Mouse (Mus musculus): Measurements from ENCODE around the gene Rab4a. TPM values are rescaled to one million over a fixed set of nuclear protein-coding genes. Genes with fewer than 3 reads are reported as not detected.
A peak's percentile ranks its signal among the peaks of the same experiment; 100 is the strongest.

The Rab4a gene
- not detected in 2 replicates for polyA plus RNA-seq (2012; ENCODE audit: insufficient read depth, insufficient read length, low replicate concordance, missing spikeins)

- Histone ChIP-seq H3K4me1 (ENCODE audit: control insufficient read depth, insufficient read depth, low read length) (peaks cover 27% of the 10 kb centered on the region), H3K4me3 (ENCODE audit: insufficient read depth, low read depth, low read length) (peak within 1 kb of the TSS; percentile 63), H3K27ac (ENCODE audit: insufficient read depth, low read depth, low read length) (peak within 1 kb of the TSS; percentile 63)
- WGBS, result under 1% methylated on average over 47 of the region's 48 CpGs
- no peak for TF ChIP-seq CTCF (IDR thresholded peaks at IDR 0.05; ENCODE audit: insufficient read depth, low read depth, low read length)
- peak; percentile 92 for TF ChIP-seq POLR2A (IDR thresholded peaks at IDR 0.05; ENCODE audit: insufficient read depth, low read depth, low read length)
Observed at GRCm38 (mm10) chr8:123805718-123806373, at the start of gene Rab4a. Gene Rab4a, plus strand, starts transcription at chr8:123805985.

- Histone ChIP-seq H3K27ac (ENCODE audit: insufficient read depth, low read depth, low read length) (no peak overlapping the region), H3K4me1 (ENCODE audit: control insufficient read depth, insufficient read depth, low read length) (peaks cover 47% of the 10 kb centered on the region), H3K4me3 (ENCODE audit: insufficient read depth, low read depth, low read length) (no peak overlapping the region)
- no peak for TF ChIP-seq CTCF (IDR thresholded peaks at IDR 0.05; ENCODE audit: insufficient read depth, low read depth, low read length)
- TF ChIP-seq POLR2A (IDR thresholded peaks at IDR 0.05; ENCODE audit: insufficient read depth, low read depth, low read length), result no peak
- 83% methylated on average over 8 of the region's 8 CpGs for WGBS
Observed at GRCm38 (mm10) chr8:123756901-123757300, 48.9 kb upstream of the Rab4a start.

GRCm38 (mm10) chr8:123758935-123759334 is 46.9 kb upstream of the Rab4a start:
- Histone ChIP-seq H3K4me1 (ENCODE audit: control insufficient read depth, insufficient read depth, low read length) (peaks cover 36% of the 10 kb centered on the region), H3K4me3 (ENCODE audit: insufficient read depth, low read depth, low read length) (no peak overlapping the region), H3K27ac (ENCODE audit: insufficient read depth, low read depth, low read length) (no peak overlapping the region)
- TF ChIP-seq POLR2A (IDR thresholded peaks at IDR 0.05; ENCODE audit: insufficient read depth, low read depth, low read length) (no peak), CTCF (IDR thresholded peaks at IDR 0.05; ENCODE audit: insufficient read depth, low read depth, low read length) (no peak)
- WGBS, result 69% methylated on average over 1 of the region's 1 CpGs

DNA sequence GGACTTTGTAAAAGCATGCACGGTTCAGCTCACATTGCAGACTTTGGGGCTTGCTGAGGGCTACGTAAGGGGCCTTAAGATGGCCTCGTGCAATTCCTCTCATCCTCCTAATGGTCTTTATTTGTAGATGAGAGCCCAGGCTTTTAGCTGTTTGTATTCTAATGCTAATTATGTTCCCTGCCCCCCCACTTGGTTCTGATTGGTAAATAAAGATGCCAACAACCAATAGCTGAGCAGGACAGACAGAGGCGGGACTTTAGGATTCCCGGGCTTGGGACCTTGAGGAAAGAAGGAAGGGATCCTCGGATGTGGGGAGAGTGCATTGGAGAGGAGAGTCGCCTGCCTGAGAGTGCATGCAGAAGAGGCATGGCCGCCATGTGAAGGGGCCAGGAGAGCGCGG is 45.9 kb upstream of the Rab4a start:
- TF ChIP-seq POLR2A (IDR thresholded peaks at IDR 0.05; ENCODE audit: insufficient read depth, low read depth, low read length) (no peak), CTCF (IDR thresholded peaks at IDR 0.05; ENCODE audit: insufficient read depth, low read depth, low read length) (no peak)
- Histone ChIP-seq H3K4me3 (ENCODE audit: insufficient read depth, low read depth, low read length) (no peak overlapping the region), H3K27ac (ENCODE audit: insufficient read depth, low read depth, low read length) (no peak overlapping the region), H3K4me1 (ENCODE audit: control insufficient read depth, insufficient read depth, low read length) (peaks cover 28% of the 10 kb centered on the region)
- WGBS, result 35% methylated on average over 10 of the region's 10 CpGs

GRCm38 (mm10) chr8:123760579-123760978 is 45.2 kb upstream of the Rab4a start:
- TF ChIP-seq POLR2A (IDR thresholded peaks at IDR 0.05; ENCODE audit: insufficient read depth, low read depth, low read length), result no peak
- TF ChIP-seq CTCF (IDR thresholded peaks at IDR 0.05; ENCODE audit: insufficient read depth, low read depth, low read length), result no peak
- Histone ChIP-seq H3K4me1 (ENCODE audit: control insufficient read depth, insufficient read depth, low read length) (peaks cover 25% of the 10 kb centered on the region), H3K4me3 (ENCODE audit: insufficient read depth, low read depth, low read length) (no peak overlapping the region), H3K27ac (ENCODE audit: insufficient read depth, low read depth, low read length) (no peak overlapping the region)
- 80% methylated on average over 5 of the region's 5 CpGs for WGBS

DNA sequence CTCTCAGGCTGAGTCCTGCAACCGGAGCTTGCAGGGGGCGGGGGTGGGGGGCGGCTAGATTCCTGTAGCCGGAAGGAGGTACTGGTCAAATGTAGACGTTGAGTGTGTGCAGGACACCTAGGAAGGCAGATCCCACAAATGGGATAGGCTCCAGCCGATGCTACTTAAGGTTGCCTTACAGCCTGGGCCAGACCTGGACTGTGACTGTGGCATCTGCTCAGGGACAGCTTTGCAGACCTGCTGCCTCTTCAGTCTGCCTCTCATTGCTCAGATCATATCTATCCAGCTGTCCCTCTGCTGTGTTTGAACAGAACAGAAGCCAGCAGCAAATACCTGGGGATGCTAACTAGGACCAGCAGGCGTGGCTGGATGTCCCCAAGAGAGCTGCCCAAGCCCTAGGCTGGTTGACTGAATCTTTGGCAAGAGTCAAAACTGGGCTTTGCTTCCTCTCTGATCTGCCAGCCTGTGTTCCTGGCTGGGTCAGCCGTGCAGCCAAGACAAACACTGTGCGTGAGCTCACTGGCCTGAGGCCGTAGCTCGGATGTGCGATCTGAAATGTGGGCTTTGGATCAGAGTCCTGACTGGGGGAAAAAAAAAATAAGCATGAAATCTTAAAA is 44.4 kb upstream of the Rab4a start:
- H3K27ac ChIP-seq (ENCODE audit: insufficient read depth, low read depth, low read length), result no peak overlapping the region
- TF ChIP-seq CTCF (IDR thresholded peaks at IDR 0.05; ENCODE audit: insufficient read depth, low read depth, low read length) (no peak), POLR2A (IDR thresholded peaks at IDR 0.05; ENCODE audit: insufficient read depth, low read depth, low read length) (no peak)
- 70% methylated on average over 12 of the region's 12 CpGs for WGBS
- H3K4me3 ChIP-seq (ENCODE audit: insufficient read depth, low read depth, low read length), result no peak overlapping the region
- H3K4me1 ChIP-seq (ENCODE audit: control insufficient read depth, insufficient read depth, low read length), result peaks cover 24% of the 10 kb centered on the region

DNA sequence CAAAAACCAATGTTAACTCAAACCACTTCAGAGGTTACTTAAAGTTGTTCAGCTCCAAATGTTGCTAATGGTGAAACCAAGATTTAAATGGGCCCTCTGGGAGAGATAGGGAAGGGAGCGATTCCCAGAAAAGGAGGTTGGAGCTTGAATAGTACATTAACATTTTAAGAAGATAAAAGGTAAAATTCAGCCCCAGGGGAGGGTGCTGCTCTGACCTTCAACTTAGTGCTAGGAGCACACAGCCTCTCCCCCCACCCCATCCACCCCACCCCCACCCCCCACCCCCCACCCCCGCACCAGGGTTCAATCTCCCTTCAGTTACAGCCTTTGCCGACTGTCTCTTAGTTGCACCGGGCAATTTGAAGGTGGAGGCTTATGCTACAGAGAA is 43.9 kb upstream of the Rab4a start:
- Histone ChIP-seq H3K4me1 (ENCODE audit: control insufficient read depth, insufficient read depth, low read length) (peaks cover 23% of the 10 kb centered on the region), H3K27ac (ENCODE audit: insufficient read depth, low read depth, low read length) (no peak overlapping the region), H3K4me3 (ENCODE audit: insufficient read depth, low read depth, low read length) (no peak overlapping the region)
- no peak for TF ChIP-seq CTCF (IDR thresholded peaks at IDR 0.05; ENCODE audit: insufficient read depth, low read depth, low read length)
- TF ChIP-seq POLR2A (IDR thresholded peaks at IDR 0.05; ENCODE audit: insufficient read depth, low read depth, low read length), result no peak
- 58% methylated on average over 4 of the region's 4 CpGs for WGBS

- 62% methylated on average over 7 of the region's 7 CpGs for WGBS
- TF ChIP-seq CTCF (IDR thresholded peaks at IDR 0.05; ENCODE audit: insufficient read depth, low read depth, low read length), result no peak
- TF ChIP-seq POLR2A (IDR thresholded peaks at IDR 0.05; ENCODE audit: insufficient read depth, low read depth, low read length), result no peak
- H3K27ac ChIP-seq (ENCODE audit: insufficient read depth, low read depth, low read length), result no peak overlapping the region
- H3K4me3 ChIP-seq (ENCODE audit: insufficient read depth, low read depth, low read length), result no peak overlapping the region
- H3K4me1 ChIP-seq (ENCODE audit: control insufficient read depth, insufficient read depth, low read length), result peaks cover 21% of the 10 kb centered on the region
Observed at GRCm38 (mm10) chr8:123763355-123763754, 42.4 kb upstream of the Rab4a start.

DNA sequence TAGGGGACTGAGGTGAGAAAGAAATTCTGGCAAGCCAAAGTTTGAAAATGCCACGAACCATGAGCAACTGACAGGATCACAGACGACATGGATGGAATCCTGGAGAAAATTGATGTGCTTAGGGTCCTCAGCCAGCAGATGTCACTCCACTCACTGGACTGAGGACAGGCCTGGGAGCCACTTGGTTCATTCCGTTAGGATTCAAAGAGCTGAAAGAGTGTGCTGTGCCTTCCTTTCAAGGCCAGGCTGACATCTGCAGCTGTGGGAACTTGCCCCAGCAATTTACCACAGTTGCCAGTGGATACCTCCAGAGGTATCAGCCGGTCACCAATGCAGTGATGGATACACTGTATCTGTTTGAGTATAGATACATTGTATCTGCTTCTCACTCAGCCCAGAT is 41.1 kb upstream of the Rab4a start:
- WGBS, result 58% methylated on average over 4 of the region's 4 CpGs
- H3K4me3 ChIP-seq (ENCODE audit: insufficient read depth, low read depth, low read length), result no peak overlapping the region
- no peak overlapping the region for H3K27ac ChIP-seq (ENCODE audit: insufficient read depth, low read depth, low read length)
- H3K4me1 ChIP-seq (ENCODE audit: control insufficient read depth, insufficient read depth, low read length), result peaks cover 16% of the 10 kb centered on the region
- TF ChIP-seq POLR2A (IDR thresholded peaks at IDR 0.05; ENCODE audit: insufficient read depth, low read depth, low read length), result no peak
- no peak for TF ChIP-seq CTCF (IDR thresholded peaks at IDR 0.05; ENCODE audit: insufficient read depth, low read depth, low read length)

Measured in olfactory bulb, adult 2 months (tissue).